Mouse (Mus musculus) lung, postnatal 0 days (tissue): ENCODE data around the gene Gria1.

Source experiments
- CTCF ChIP-seq: IDR thresholded peaks from 2 replicates; pipeline ENCODE4 v1.5.1; 2016; ENCODE audit warnings: antibody characterized with exemption, mild to moderate bottlenecking
- EP300 ChIP-seq: IDR thresholded peaks from 2 replicates; pipeline ENCODE4 v1.6.1; 2016; ENCODE audit warnings: antibody characterized with exemption, mild to moderate bottlenecking, control low read depth

DNA sequence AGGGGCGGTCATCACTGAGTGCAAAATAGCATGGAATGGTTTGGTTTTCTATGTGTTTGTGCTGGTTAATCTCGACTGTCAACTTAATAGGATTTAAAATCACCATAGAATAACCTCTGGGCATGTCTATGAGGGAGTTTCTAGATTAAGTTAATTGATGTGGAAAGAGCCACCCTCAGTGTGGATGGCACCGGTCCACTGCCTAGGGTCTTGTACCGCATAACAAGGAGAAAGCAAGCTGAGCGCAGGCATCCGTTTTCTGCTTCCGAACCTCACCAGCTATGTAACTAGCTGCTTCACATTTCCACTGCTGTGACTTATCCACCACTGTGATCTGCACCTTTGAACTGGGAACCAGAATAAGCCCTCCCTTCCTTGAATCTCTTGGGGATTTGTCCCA, 134.0 kb downstream of the Gria1 start:
- no peak for TF ChIP-seq CTCF
- TF ChIP-seq EP300: no peak
